Mouse (Mus musculus): Measurements from ENCODE around the gene Rhoh. TPM values are rescaled to one million over a fixed set of nuclear protein-coding genes. Genes with fewer than 3 reads are reported as not detected.

The Rhoh gene
- 0.65 TPM for polyA plus RNA-seq (2014; fragmentation: Illumina TruSeq; extraction: RNeasy Lipid Tissue Mini Kit (QIAGEN cat#74804); ENCODE audit: low read depth, low replicate concordance)

DNA sequence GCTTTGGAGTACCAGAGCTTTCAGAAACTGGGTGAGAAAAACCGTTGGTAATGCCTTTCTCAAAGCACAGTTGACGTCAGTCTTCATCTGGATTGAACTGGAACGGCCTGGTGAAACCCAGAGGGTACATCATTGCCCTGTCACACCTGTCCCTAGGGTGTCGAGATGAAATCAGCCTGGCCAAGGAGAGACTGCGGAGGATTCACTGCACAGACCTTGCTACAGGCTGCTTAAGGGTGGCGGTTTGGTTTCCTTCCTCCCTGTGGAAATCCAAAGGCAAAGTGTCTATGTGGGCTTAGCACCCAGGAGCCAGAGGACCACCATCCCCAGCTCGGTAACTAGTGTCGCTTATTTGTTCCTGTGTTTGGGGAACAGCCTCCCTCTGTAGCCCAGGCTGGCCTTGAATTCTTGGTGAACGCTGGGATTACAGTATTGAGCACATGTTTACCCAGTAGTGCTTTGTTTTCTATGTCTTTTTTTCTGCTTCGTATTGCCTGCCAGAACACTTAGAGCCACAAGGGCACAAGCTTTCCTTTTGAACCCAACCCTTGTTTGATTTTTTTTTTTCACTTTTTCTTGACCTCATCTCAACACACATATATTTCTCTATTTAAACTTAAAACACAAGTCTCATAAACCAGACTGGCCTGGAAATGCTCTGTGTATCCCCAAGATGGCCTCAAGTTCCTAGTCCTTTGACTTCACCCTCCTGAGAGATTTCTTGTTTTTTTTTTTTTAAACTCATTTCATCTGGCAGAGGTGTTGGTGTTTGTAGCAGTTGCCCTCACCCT lies at the start of gene Rhoh:
Gene Rhoh, plus strand, starts transcription at position 60 of the 791 bp plus-strand sequence.

DNA sequence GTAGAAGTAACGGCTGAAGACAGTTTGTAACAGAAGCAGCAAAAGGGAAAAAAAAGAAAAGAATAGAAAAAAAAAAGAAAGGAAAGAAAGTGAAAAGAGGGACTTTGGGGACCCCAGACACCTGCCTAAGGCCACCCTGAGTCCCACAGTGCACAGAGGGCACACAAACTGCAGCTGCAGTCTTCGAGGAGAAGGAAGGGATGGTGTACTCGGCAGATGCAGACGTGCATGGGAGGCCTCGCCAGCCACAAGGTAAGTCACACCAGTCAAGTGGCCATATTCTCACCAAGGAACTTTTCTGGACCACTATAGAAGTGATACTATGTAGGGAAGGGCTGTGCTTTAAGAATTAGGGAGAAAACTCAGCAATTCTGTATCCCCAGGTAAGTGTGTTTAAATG lies 73.8 kb downstream of the Rhoh start, which contains the start of gene Chrna9:
Gene Chrna9, plus strand, starts transcription at position 139 of the 400 bp plus-strand sequence.

Other genes with a start within 250 kb of the Rhoh start
- gene Pds5a, start 162.9 kb upstream of the Rhoh start, polyA plus RNA-seq (2014; fragmentation: Illumina TruSeq; extraction: RNeasy Lipid Tissue Mini Kit (QIAGEN cat#74804); ENCODE audit: low read depth, low replicate concordance): 49.1 TPM
- gene N4bp2, start 97.7 kb upstream of the Rhoh start, polyA plus RNA-seq (2014; fragmentation: Illumina TruSeq; extraction: RNeasy Lipid Tissue Mini Kit (QIAGEN cat#74804); ENCODE audit: low read depth, low replicate concordance): 8.0 TPM
- gene Chrna9, start 73.7 kb downstream of the Rhoh start, polyA plus RNA-seq (2014; fragmentation: Illumina TruSeq; extraction: RNeasy Lipid Tissue Mini Kit (QIAGEN cat#74804); ENCODE audit: low read depth, low replicate concordance): not detected
- gene 9130230L23Rik, start 143.1 kb downstream of the Rhoh start, polyA plus RNA-seq (2014; fragmentation: Illumina TruSeq; extraction: RNeasy Lipid Tissue Mini Kit (QIAGEN cat#74804); ENCODE audit: low read depth, low replicate concordance): 126 TPM

Measured in adipose tissue, adult 10 weeks (tissue).